Mouse (Mus musculus): Measurements from ENCODE around the gene Dhx16. TPM values are rescaled to one million over a fixed set of nuclear protein-coding genes. Genes with fewer than 3 reads are reported as not detected.

Dhx16 gene
- polyA plus RNA-seq, 1 experiment, result 42.4 TPM

DNA sequence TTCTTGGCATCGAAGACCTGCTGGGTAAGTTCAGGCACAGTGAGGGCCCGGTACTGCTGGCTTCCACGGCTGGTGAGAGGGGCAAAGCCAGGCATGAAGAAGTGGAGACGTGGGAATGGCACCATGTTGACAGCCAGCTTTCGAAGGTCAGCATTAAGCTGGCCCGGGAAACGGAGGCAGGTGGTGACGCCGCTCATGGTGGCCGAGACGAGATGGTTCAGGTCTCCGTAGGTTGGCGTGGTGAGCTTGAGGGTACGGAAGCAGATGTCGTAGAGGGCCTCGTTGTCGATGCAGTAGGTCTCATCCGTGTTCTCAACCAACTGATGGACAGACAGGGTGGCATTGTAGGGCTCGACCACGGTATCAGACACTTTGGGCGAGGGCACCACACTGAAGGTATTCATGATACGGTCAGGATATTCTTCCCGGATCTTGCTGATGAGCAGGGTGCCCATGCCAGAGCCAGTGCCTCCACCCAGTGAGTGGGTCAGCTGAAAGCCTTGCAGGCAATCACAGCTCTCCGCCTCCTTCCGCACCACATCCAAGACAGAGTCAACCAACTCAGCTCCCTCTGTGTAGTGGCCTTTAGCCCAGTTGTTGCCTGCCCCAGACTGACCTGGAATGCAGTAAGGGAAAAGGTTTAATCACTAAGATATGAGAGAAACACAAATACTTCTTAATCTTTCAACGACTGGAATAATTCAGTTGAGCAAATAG, 44.0 kb upstream of the Dhx16 start:
- Histone ChIP-seq H3K36me3 (ENCODE audit: control insufficient read depth, insufficient read depth) (peaks cover 36% of the 10 kb centered on the region), H3K79me3 (ENCODE audit: low read depth) (peaks cover 44% of the 10 kb centered on the region)
- TF ChIP-seq MYOD1 (IDR thresholded peaks at IDR 0.05; ENCODE audit: control insufficient read depth, insufficient read length, low read depth) (no peak), USF1 (IDR thresholded peaks at IDR 0.05; ENCODE audit: low read depth) (no peak), CEBPB (IDR thresholded peaks at IDR 0.05; ENCODE audit: low read depth) (no peak), MAX (IDR thresholded peaks at IDR 0.05) (no peak), MYOG (IDR thresholded peaks at IDR 0.05; ENCODE audit: control insufficient read depth, extremely low read depth, insufficient read length) (no peak), CTCF (IDR thresholded peaks at IDR 0.05; ENCODE audit: control insufficient read depth, insufficient read depth, insufficient read length) (no peak)

DNA sequence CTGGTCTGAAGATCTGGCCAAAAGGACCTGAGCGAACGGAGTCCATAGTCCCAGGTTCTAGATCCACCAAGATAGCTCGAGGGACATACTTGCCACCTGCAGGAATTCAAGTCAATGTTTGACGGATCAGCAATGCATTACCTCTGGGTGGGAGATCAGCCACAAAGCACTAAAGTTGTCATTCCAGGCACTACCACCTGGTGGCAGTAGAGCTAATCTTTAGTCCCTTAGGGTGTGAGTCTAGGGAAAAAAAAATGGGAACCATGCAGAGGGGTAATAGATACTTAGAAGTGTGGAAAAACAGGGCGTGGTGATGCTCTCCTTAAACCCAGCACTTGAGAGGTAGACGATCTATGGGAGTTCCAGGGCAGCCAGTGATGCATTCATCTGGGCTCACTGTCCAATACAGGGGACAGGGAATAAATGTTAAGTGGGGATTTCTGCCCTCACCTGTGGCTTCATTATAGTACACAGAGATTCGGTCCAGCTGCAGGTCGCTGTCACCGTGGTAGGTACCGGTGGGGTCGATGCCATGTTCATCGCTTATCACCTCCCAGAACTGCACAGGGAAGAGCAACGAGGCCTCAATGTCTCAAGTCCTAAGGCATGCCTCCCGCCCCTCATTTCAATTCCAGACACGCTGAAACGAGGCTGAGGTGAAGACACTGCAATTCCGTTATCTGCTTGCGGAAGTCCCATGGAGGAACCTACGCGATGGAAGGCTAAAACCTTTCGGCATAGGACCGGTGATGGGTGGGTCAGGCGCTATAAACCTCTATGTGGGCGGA, 43.2 kb upstream of the Dhx16 start:
- TF ChIP-seq CTCF (IDR thresholded peaks at IDR 0.05; ENCODE audit: control insufficient read depth, insufficient read depth, insufficient read length) (peak; percentile 54), CEBPB (IDR thresholded peaks at IDR 0.05; ENCODE audit: low read depth) (no peak), MAX (IDR thresholded peaks at IDR 0.05) (peak; percentile 34), MYOG (IDR thresholded peaks at IDR 0.05; ENCODE audit: control insufficient read depth, extremely low read depth, insufficient read length) (no peak), MYOD1 (IDR thresholded peaks at IDR 0.05; ENCODE audit: control insufficient read depth, insufficient read length, low read depth) (no peak), FOSL1 (IDR thresholded peaks at IDR 0.05; ENCODE audit: insufficient read depth, low read length, poor library complexity, severe bottlenecking) (no peak)
- Histone ChIP-seq H3K4me3 (ENCODE audit: insufficient read depth, poor library complexity, severe bottlenecking) (peak overlapping the region; percentile 94), H3K36me3 (ENCODE audit: control insufficient read depth, insufficient read depth) (peaks cover 36% of the 10 kb centered on the region), H3K27me3 (ENCODE audit: control insufficient read depth, insufficient read depth, insufficient read length) (no peaks in the 10 kb centered on the region), H3K79me2 (ENCODE audit: control insufficient read depth, insufficient read depth) (peaks cover 60% of the 10 kb centered on the region), H3ac (ENCODE audit: control insufficient read depth, insufficient read length, low read depth) (peak overlapping the region; percentile 95), H3K79me3 (ENCODE audit: low read depth) (peaks cover 44% of the 10 kb centered on the region)

More for the DNA sequence above, 44.0 kb upstream of the Dhx16 start:
- H3K4me3 ChIP-seq (ENCODE audit: insufficient read depth, poor library complexity, severe bottlenecking), result peak overlapping the region; percentile 94
- no peaks in the 10 kb centered on the region for H3K27me3 ChIP-seq (ENCODE audit: control insufficient read depth, insufficient read depth, insufficient read length)
- peaks cover 60% of the 10 kb centered on the region for H3K79me2 ChIP-seq (ENCODE audit: control insufficient read depth, insufficient read depth)
- peak overlapping the region; percentile 25 for H3ac ChIP-seq (ENCODE audit: control insufficient read depth, insufficient read length, low read depth)

DNA sequence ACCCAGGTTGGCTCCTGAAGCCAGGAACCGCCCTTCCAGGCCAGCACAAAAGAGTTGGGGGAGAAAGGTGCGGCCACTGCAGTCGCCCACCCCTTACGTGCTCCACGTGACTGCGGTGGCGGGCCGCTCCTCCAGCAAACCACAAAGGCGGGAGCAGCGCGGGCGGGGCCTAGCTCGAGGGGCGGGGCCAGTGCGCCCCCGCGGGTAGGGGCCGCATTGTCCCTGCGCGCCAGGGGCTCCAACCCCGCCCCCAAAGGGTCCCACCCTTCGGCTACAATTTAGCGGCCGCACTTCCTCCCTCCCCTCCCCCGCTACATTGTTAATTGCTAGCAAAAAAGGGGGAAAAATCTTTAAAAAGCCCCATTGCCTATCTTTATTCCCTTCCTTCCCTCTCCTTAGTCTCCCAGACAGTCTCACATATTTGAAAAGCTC, 42.6 kb upstream of the Dhx16 start:
- Histone ChIP-seq H3K36me3 (ENCODE audit: control insufficient read depth, insufficient read depth) (peaks cover 36% of the 10 kb centered on the region), H3K4me3 (ENCODE audit: insufficient read depth, poor library complexity, severe bottlenecking) (peak overlapping the region; percentile 94), H3ac (ENCODE audit: control insufficient read depth, insufficient read length, low read depth) (peak overlapping the region; percentile 95), H3K27me3 (ENCODE audit: control insufficient read depth, insufficient read depth, insufficient read length) (no peaks in the 10 kb centered on the region), H3K79me3 (ENCODE audit: low read depth) (peaks cover 44% of the 10 kb centered on the region), H3K79me2 (ENCODE audit: control insufficient read depth, insufficient read depth) (peaks cover 62% of the 10 kb centered on the region)
- no peak for TF ChIP-seq CEBPB (IDR thresholded peaks at IDR 0.05; ENCODE audit: low read depth)
- TF ChIP-seq USF1 (IDR thresholded peaks at IDR 0.05; ENCODE audit: low read depth), result peak; percentile 89
- peak; percentile 87 for TF ChIP-seq MAX (IDR thresholded peaks at IDR 0.05)

DNA sequence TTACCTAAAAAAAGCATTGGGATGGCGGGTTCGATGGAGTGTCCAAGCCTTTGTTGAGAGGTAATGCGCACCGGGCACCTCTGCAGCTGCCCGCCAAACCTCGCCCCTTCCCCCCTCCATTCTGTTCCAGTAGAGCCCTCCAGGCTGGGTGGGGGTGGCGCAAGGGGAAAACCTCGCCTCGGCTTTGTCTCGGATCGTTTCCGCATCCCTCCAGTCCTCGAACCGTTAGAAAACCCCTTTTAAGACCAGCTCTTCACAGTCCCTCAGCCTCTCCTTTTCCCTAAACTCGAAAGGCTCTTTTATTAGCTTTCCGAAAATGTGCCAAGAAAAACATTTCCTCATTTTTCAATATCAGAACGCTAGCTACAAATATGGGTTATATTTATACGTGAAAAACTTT, 42.1 kb upstream of the Dhx16 start:
- Histone ChIP-seq H3K27me3 (ENCODE audit: control insufficient read depth, insufficient read depth, insufficient read length) (no peaks in the 10 kb centered on the region), H3ac (ENCODE audit: control insufficient read depth, insufficient read length, low read depth) (peak overlapping the region; percentile 83), H3K79me2 (ENCODE audit: control insufficient read depth, insufficient read depth) (peaks cover 66% of the 10 kb centered on the region), H3K36me3 (ENCODE audit: control insufficient read depth, insufficient read depth) (peaks cover 36% of the 10 kb centered on the region), H3K79me3 (ENCODE audit: low read depth) (peaks cover 46% of the 10 kb centered on the region), H3K4me3 (ENCODE audit: insufficient read depth, poor library complexity, severe bottlenecking) (peak overlapping the region; percentile 94)
- TF ChIP-seq MYOD1 (IDR thresholded peaks at IDR 0.05; ENCODE audit: control insufficient read depth, insufficient read length, low read depth), result no peak
- no peak for TF ChIP-seq CTCF (IDR thresholded peaks at IDR 0.05; ENCODE audit: control insufficient read depth, insufficient read depth, insufficient read length)
- TF ChIP-seq CEBPB (IDR thresholded peaks at IDR 0.05; ENCODE audit: low read depth), result no peak
- TF ChIP-seq MYOG (IDR thresholded peaks at IDR 0.05; ENCODE audit: control insufficient read depth, extremely low read depth, insufficient read length), result no peak
- no peak for TF ChIP-seq MAX (IDR thresholded peaks at IDR 0.05)
- TF ChIP-seq USF1 (IDR thresholded peaks at IDR 0.05; ENCODE audit: low read depth), result no peak
- no peak for TF ChIP-seq FOSL1 (IDR thresholded peaks at IDR 0.05; ENCODE audit: insufficient read depth, low read length, poor library complexity, severe bottlenecking)

DNA sequence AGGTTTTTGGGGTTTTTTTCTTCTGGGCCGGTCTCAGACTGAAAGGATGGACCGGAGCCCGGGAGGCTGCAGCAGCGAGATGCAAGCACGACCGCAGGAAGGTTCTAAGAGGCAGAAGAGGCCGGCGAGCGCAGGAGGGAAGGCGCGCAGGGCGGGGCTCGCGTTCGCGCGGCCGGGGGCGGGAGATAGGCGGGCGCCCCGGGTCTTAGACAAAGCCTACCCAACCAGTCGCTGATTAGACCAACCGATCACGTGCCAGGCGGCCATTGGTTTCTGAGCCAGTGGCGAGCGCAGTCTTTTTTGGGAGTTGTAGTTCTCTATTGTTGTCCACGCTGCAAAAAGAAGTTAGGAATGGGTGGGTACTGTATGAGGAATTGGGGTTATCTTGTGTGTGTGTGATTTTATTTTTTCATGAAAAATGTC, 41.5 kb upstream of the Dhx16 start, which contains the start of gene Tubb5:
Gene Tubb5, minus strand, starts transcription at position 185 of the 423 bp plus-strand sequence.
- peak; percentile 51 for TF ChIP-seq MAX (IDR thresholded peaks at IDR 0.05)
- TF ChIP-seq FOSL1 (IDR thresholded peaks at IDR 0.05; ENCODE audit: insufficient read depth, low read length, poor library complexity, severe bottlenecking), result no peak
- TF ChIP-seq MYOD1 (IDR thresholded peaks at IDR 0.05; ENCODE audit: control insufficient read depth, insufficient read length, low read depth), result no peak
- TF ChIP-seq USF1 (IDR thresholded peaks at IDR 0.05; ENCODE audit: low read depth), result peak; percentile 96
- TF ChIP-seq CTCF (IDR thresholded peaks at IDR 0.05; ENCODE audit: control insufficient read depth, insufficient read depth, insufficient read length), result no peak
- no peak for TF ChIP-seq CEBPB (IDR thresholded peaks at IDR 0.05; ENCODE audit: low read depth)
- TF ChIP-seq MYOG (IDR thresholded peaks at IDR 0.05; ENCODE audit: control insufficient read depth, extremely low read depth, insufficient read length), result no peak
- peaks cover 73% of the 10 kb centered on the region for H3K79me2 ChIP-seq (ENCODE audit: control insufficient read depth, insufficient read depth)
- H3K27me3 ChIP-seq (ENCODE audit: control insufficient read depth, insufficient read depth, insufficient read length), result no peaks in the 10 kb centered on the region
- H3K4me3 ChIP-seq (ENCODE audit: insufficient read depth, poor library complexity, severe bottlenecking), result peak within 1 kb of the TSS; percentile 94
- H3ac ChIP-seq (ENCODE audit: control insufficient read depth, insufficient read length, low read depth), result peak within 1 kb of the TSS; percentile 83
- H3K36me3 ChIP-seq (ENCODE audit: control insufficient read depth, insufficient read depth), result peaks cover 36% of the 10 kb centered on the region
- peaks cover 48% of the 10 kb centered on the region for H3K79me3 ChIP-seq (ENCODE audit: low read depth)

Measured in C2C12 (cell line).